Mouse (Mus musculus) heart, postnatal 0 days (tissue): ENCODE results near the gene Fchsd2.

Source experiments
- CTCF ChIP-seq: IDR thresholded peaks from 2 replicates; pipeline ENCODE4 v1.5.1; 2016; ENCODE audit warnings: antibody characterized with exemption, control low read depth, low read depth
- EP300 ChIP-seq: IDR thresholded peaks from 2 replicates; pipeline ENCODE4 v1.6.1; 2016; ENCODE audit warnings: antibody characterized with exemption, low read depth

GRCm38 (mm10) chr7:101317014-101317413 is 224.4 kb downstream of the Fchsd2 start, which contains the start of gene Stard10:
- TF ChIP-seq CTCF (no peak), EP300 (no peak)
